Mouse (Mus musculus) erythroblast, embryonic 14.5 days (primary cell): Measurements from ENCODE around the gene Tmem205.

ENCODE experiments used
- GATA1 ChIP-seq: IDR thresholded peaks from 2 replicates; pipeline ENCODE4 v1.6.1; 2012; ENCODE audit warnings: low read length, inconsistent platforms, mixed read lengths
- TAL1 ChIP-seq: IDR thresholded peaks from 3 replicates; pipeline ENCODE4 v1.6.1; 2012; ENCODE audit warnings: low read length, inconsistent platforms, mixed read lengths

DNA sequence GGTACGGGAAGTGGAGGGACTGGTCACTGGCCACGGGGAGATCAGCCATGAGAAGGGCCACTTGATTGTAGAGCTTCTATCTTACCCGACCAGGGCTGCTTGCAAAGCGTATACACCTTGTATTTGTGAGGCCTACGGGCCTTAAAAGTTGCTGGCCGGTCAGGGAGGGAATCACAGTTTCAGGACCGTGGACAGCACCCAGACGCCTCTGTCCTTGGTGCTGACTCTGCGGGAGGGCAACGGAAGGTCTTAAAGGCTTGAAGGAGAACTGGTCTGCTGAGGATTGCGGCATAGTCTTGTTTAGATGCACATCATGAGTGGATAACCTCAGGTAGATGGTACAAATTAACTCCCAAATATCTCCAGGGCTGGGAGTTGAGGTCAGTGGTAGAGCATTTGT lies 23.0 kb upstream of the Tmem205 start:
- TF ChIP-seq GATA1 (no peak), TAL1 (no peak)
